26 mouse cellular contexts compared by ENCODE assay signal in the genomic region with DNA sequence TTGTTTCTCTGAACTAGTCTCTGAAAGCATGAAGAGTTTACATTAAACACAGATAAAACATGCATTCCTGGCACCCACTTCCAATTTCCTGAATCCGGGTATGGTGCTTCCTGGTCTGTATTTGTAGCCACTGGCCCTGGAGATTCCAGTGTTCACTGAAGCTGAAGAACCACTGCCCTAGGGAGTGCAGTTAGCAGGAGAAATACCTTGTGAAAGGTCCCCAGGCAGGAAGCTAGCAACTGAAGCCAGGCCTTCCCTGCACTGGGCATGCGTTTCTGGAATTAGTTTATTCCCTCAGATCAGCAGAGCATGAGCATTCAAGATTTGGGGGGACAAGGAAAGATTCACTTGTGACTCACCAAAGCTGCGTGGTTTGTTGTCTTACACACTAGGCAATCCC. TPM values are rescaled to one million over a fixed set of nuclear protein-coding genes. Genes with fewer than 3 reads are reported as not detected.
DNase-seq lines count a peak whose midpoint lies in the region; ATAC-seq and TF ChIP-seq lines count a peak whose summit lies in the region.
"Had no signal": no experiment of that assay in that cellular context is flagged by ENCODE, and none has a peak within 500 bp of the region (broad histone marks: within the 10 kb centered on the region; RNA-seq: fewer than 3 reads in every experiment).

No protein-coding gene starts in this region.

- no peak overlapping the region for H3K9ac ChIP-seq in kidney, postnatal 0 days (ENCODE audit: low read depth, low read length)
- H3K9ac ChIP-seq: embryonic facial prominence, embryonic 12.5 days; forebrain, embryonic 15.5 days; heart, embryonic 12.5 days; hindbrain, embryonic 15.5 days had no signal

- CTCF ChIA-PET in Patski (lab: Charles Lee) = interaction anchor here (1.0 to 1.7 kb wide), 3 partner anchors 58 to 300 kb away, joined by 3 to 4 read pairs (median 3); no protein-coding TSS in a partner anchor

- no peak overlapping the region for H3K4me3 ChIP-seq in kidney, postnatal 0 days (replicated peaks; ENCODE audit: low read depth, low read length)
- H3K4me3 ChIP-seq: embryonic facial prominence, embryonic 12.5 days; forebrain, embryonic 15.5 days; heart, adult 2 months; heart, embryonic 12.5 days; hindbrain, embryonic 10.5 days; hindbrain, embryonic 15.5 days had no signal

- no peaks in the 10 kb centered on the region for H3K36me3 ChIP-seq in kidney, postnatal 0 days (ENCODE audit: insufficient read depth, low read length)
- H3K36me3 ChIP-seq: embryonic facial prominence, embryonic 12.5 days; forebrain, embryonic 15.5 days; heart, embryonic 12.5 days; hindbrain, embryonic 10.5 days; hindbrain, embryonic 15.5 days had no signal

- H3K9me3 ChIP-seq in kidney, postnatal 0 days (replicated peaks; ENCODE audit: low read length) = no peaks in the 10 kb centered on the region
- H3K9me3 ChIP-seq: embryonic facial prominence, embryonic 12.5 days; forebrain, embryonic 15.5 days; heart, embryonic 12.5 days; hindbrain, embryonic 10.5 days; hindbrain, embryonic 15.5 days had no signal

- H3K4me2 ChIP-seq in kidney, postnatal 0 days (ENCODE audit: low read length) = no peak overlapping the region
- H3K4me2 ChIP-seq: embryonic facial prominence, embryonic 12.5 days; forebrain, embryonic 15.5 days; heart, embryonic 12.5 days; hindbrain, embryonic 15.5 days had no signal

- in situ Hi-C loops in Patski (cut with MboI; ENCODE audit: low pct_unique_long_range_greater_than_20kb) = no loop called here

- H3K4me1 ChIP-seq in kidney, postnatal 0 days (replicated peaks; ENCODE audit: insufficient read depth, low read length) = no peaks in the 10 kb centered on the region
- H3K4me1 ChIP-seq: embryonic facial prominence, embryonic 12.5 days; forebrain, embryonic 15.5 days; hindbrain, embryonic 10.5 days; hindbrain, embryonic 15.5 days had no signal

- no peaks in the 10 kb centered on the region for H3K27me3 ChIP-seq in kidney, postnatal 0 days (ENCODE audit: insufficient read depth, low read length)
- no peaks in the 10 kb centered on the region for H3K27me3 ChIP-seq in Patski
- H3K27me3 ChIP-seq: CH12.LX; embryonic facial prominence, embryonic 12.5 days; forebrain, embryonic 15.5 days; heart, embryonic 12.5 days; hindbrain, embryonic 15.5 days had no signal

- H3K27ac ChIP-seq in kidney, postnatal 0 days = no peak overlapping the region
- H3K27ac ChIP-seq: embryonic facial prominence, embryonic 12.5 days; forebrain, embryonic 15.5 days; heart, adult 2 months; hindbrain, embryonic 10.5 days; hindbrain, embryonic 15.5 days had no signal

- ATAC-seq in kidney, postnatal 0 days (replicated peaks; ENCODE audit: low FRiP score, low read depth) = no peak
- peak; percentile 100 for ATAC-seq in Patski
- ATAC-seq: forebrain, embryonic 15.5 days had no signal

- DNase-seq in kidney, adult 11 months = peak; percentile 20
- DNase-seq in kidney, adult 18-20 months = no peak
- DNase-seq in kidney, postnatal 0 days (ENCODE audit: low spot score) = peak; percentile 12
- no peak for DNase-seq in kidney, postnatal 36 days
- peak; percentile 64 for DNase-seq in Patski (ENCODE audit: low read depth, low spot score)
- DNase-seq in yolk sac, embryonic 10.5 days (ENCODE audit: low spot score) = peak; percentile 12
- DNase-seq in urinary bladder, postnatal 25 days (ENCODE audit: low spot score) = no peak
- no peak for DNase-seq in gastrocnemius, postnatal 10 days
- DNase-seq: adrenal gland, postnatal 10 days; cerebellum, adult 11 months; cerebellum, adult 8-10 months; cerebellum, postnatal 14 days; embryo, embryonic 11 days; gastrocnemius, postnatal 14 days; heart, adult 2 months had no signal

- TF ChIP-seq CTCF in kidney, postnatal 0 days (IDR thresholded peaks at IDR 0.05; ENCODE audit: low read depth) = no peak
- TF ChIP-seq CTCF in Patski (IDR thresholded peaks at IDR 0.05) = no peak

- WGBS in kidney, postnatal 0 days = 35% methylated on average over 3 of the region's 3 CpGs

- POLR2A ChIA-PET in Patski (lab: Charles Lee) = no interaction called here

RNA-seq across cellular contexts. Expression of a gene that starts 8.8 kb away (rescaled TPM):
- polyA plus RNA-seq in kidney, postnatal 0 days (2015; fragmentation: Nextera tagmentation; extraction: Ambion mirVana) = 26.8 and 28.6 TPM in 2 replicates
- not detected for polyA plus RNA-seq in Patski (2021)
- total RNA-seq in gastrocnemius, postnatal 10 days (2021) = not detected
- total RNA-seq: adrenal gland, postnatal 10 days; CH12.LX; common myeloid progenitor, adult 5-6 weeks; gastrocnemius, postnatal 14 days; heart, adult 2 months; heart, postnatal 25 days had no signal
- polyA plus RNA-seq: brain, embryonic 14.5 days; embryonic facial prominence, embryonic 12.5 days; forebrain, embryonic 11.5 days; forebrain, embryonic 15.5 days; heart, adult 2 months; heart, embryonic 12.5 days; heart, embryonic 16.5 days; hindbrain, embryonic 10.5 days; hindbrain, embryonic 15.5 days had no signal

Comparison
In these comparisons a context has a peak if more than half of its experiments do, and no peak if none do; other contexts are left out.
1. DNase-seq: peak in kidney, adult 11 months (single experiment), kidney, postnatal 0 days (single experiment), Patski (single experiment) and yolk sac, embryonic 10.5 days (single experiment); none in kidney, adult 18-20 months (single experiment), kidney, postnatal 36 days (0 of 2), urinary bladder, postnatal 25 days (single experiment) and gastrocnemius, postnatal 10 days (single experiment).
2. RNA of a gene that starts 8.8 kb away (polyA plus RNA-seq): 26.8 to 28.6 TPM in kidney, postnatal 0 days; not detected in Patski (single experiment); every median in the first group is over 10 times any median in the second.